Mouse (Mus musculus) neural tube, embryonic 14.5 days (tissue): ENCODE results near the gene Gm21973. TPM values are rescaled to one million over a fixed set of nuclear protein-coding genes. Genes with fewer than 3 reads are reported as not detected.
A peak's percentile ranks its signal among the peaks of the same experiment; 100 is the strongest.

ENCODE experiments used
- ATAC-seq: fragments of 200-750 bp; cut with Nextera tagmentation; 2 replicates; pipeline ENCODE4 v1.8.0; 2017; ENCODE audit warnings: low read depth, mild to moderate bottlenecking, moderate TSS enrichment, moderate library complexity
- H3K27ac ChIP-seq: fragments of 300-500 bp; sonication (generic); 2 replicates; pipeline ENCODE4 v1.5.1; 2014; ENCODE audit warnings: low read depth, mild to moderate bottlenecking, control low read depth, low read length, moderate library complexity, mixed read lengths
- H3K27me3 ChIP-seq: fragments of 300-500 bp; sonication (generic); 2 replicates; pipeline ENCODE4 v1.6.1; 2014; ENCODE audit warnings: low read length; ENCODE audit not compliant: control insufficient read depth, insufficient read depth
- H3K36me3 ChIP-seq: fragments of 300-500 bp; sonication (generic); 2 replicates; pipeline ENCODE4 v1.6.1; 2014; ENCODE audit warnings: low read length, mixed read lengths; ENCODE audit not compliant: control insufficient read depth, insufficient read depth
- H3K4me1 ChIP-seq: fragments of 300-500 bp; sonication (generic); 2 replicates; pipeline ENCODE4 v1.6.1; 2014; ENCODE audit warnings: low read length; ENCODE audit not compliant: control insufficient read depth, insufficient read depth
- H3K4me2 ChIP-seq: fragments of 300-500 bp; sonication (generic); 2 replicates; pipeline ENCODE4 v1.6.1; 2014; ENCODE audit warnings: mild to moderate bottlenecking, low read depth, low read length, control low read depth
- H3K4me3 ChIP-seq: fragments of 300-500 bp; sonication (generic); 2 replicates; pipeline ENCODE4 v1.5.1; 2014; ENCODE audit warnings: low read depth, low read length, control low read depth, mixed read lengths
- H3K9ac ChIP-seq: fragments of 300-500 bp; sonication (generic); replicated peaks from 2 replicates; pipeline ENCODE4 v1.6.1; 2014; ENCODE audit warnings: low read depth, mild to moderate bottlenecking, control low read depth, low read length, mixed read lengths
- H3K9me3 ChIP-seq: fragments of 300-500 bp; sonication (generic); 2 replicates; pipeline ENCODE4 v1.6.1; 2016; ENCODE audit warnings: low read length; ENCODE audit not compliant: control insufficient read depth
- WGBS: fragments of 180-500 bp; shearing (Covaris S2); extraction: QIAGEN DNeasy Blood & Tissue Kit; methylation state at CpG from one replicate; pipeline ENCODE4 v1.1.7; 2014; 5-methylcytosine and 5-hydroxymethylcytosine counted together
- polyA plus RNA-seq: library from polyadenylated mRNA; unstranded; fragments of >200 nt; fragmentation: Nextera tagmentation; extraction: Ambion mirVana; gene quantifications from 2 replicates; pipeline ENCODE4 v1.2.1, GENCODE M21; 2014

Gene Gm21973
- polyA plus RNA-seq, 1 experiment from 2014 or later: not detected

DNA sequence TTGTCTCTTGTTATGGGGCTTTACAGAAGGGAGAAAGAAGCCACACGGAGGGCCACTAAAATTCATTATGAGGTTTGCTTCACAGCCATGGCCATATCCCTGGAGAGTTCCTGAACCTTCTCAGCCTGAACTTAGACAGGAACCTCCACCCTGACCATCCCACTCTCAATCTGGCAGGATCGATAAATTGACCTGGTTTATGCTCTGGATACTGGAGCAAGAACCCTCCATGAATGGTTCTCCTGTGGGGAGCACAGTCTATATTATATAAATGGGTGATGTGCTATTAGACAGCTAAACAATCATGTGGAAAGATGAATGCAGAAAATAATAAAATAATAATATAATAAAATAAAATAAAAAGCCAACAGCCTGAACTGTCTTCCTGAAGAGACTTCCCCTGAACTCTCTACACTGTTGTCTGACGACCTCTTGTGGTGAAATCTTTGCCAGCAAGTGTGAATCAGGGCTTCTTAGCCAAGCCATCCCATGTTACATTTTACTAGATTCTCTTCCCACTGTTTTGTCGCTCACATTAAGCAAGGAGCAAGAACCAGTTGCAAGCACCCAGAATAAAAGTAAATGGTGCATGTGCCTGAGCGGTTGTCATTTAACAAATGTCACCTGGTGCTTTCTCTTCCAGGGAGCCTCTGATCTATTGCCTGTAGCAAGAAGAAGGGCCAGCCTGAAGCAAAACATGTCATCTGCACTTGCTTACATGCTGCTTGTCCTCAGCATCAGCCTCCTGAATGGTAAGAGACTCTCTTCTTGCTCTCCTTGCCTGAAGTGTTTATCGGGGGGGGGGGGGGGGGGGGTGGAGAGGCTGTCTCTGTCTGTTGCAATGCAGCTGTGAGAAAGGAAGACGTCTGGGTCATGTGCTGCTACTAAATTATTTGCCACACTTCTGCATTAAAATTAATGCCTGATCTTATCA, 11.4 kb upstream of the Gm21973 start:
- no peaks in the 10 kb centered on the region for H3K9me3 ChIP-seq
- H3K4me1 ChIP-seq: no peaks in the 10 kb centered on the region
- no peak overlapping the region for H3K27ac ChIP-seq
- ATAC-seq: peak; percentile 85
- H3K36me3 ChIP-seq: no peaks in the 10 kb centered on the region
- 40% methylated on average over 7 of the region's 7 CpGs for WGBS
- H3K27me3 ChIP-seq: no peaks in the 10 kb centered on the region
- H3K4me2 ChIP-seq: no peak overlapping the region
- no peak overlapping the region for H3K9ac ChIP-seq
- H3K4me3 ChIP-seq: no peak overlapping the region

DNA sequence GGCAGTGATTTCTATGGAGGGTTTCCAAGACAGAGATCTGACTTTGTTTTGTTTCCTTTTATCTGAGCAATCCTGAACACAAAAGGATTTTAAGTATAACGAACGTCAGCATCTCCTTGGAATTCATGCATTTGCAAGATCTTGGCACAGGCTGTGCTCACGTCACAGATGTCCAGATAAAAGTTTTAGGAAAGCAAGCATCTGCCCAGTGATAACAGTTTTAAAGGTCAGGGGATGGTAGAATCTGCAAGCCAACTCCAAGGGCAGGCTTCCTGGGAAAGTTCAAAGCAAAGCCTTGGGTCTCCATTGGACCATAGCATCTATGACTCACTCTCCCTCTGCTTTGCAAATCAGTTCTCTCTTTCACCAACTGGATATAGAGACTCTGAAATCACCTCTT, 5.4 kb downstream of the Gm21973 start:
- no peak overlapping the region for H3K4me3 ChIP-seq
- 84% methylated on average over 3 of the region's 3 CpGs for WGBS
- no peak overlapping the region for H3K4me2 ChIP-seq
- no peak overlapping the region for H3K27ac ChIP-seq
- H3K36me3 ChIP-seq: no peaks in the 10 kb centered on the region
- no peak overlapping the region for H3K9ac ChIP-seq
- no peaks in the 10 kb centered on the region for H3K4me1 ChIP-seq
- H3K9me3 ChIP-seq: no peaks in the 10 kb centered on the region
- no peaks in the 10 kb centered on the region for H3K27me3 ChIP-seq
- no peak for ATAC-seq

DNA sequence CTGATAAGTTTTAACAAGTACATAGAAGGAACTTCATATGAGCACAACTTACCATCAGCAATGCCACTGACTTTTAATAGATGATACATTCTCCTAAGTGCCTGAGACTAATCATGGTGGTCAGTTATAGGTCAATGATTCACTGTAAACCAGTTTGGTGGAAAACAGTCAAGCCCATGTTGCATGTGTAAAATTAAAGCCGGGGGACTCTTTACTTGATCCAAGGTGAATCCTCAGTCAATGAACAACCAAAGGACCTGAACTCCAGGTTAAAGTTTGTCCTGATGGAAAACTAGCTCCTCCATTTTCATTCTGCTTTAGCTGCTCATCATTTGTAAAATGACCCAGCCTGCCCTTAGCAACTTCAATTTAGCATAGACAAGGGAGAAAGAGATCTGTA, 7.4 kb downstream of the Gm21973 start:
- H3K9me3 ChIP-seq: no peaks in the 10 kb centered on the region
- 94% methylated on average over 1 of the region's 1 CpGs for WGBS
- H3K4me1 ChIP-seq: no peaks in the 10 kb centered on the region
- no peak for ATAC-seq
- H3K4me3 ChIP-seq: no peak overlapping the region
- H3K27me3 ChIP-seq: no peaks in the 10 kb centered on the region
- no peak overlapping the region for H3K4me2 ChIP-seq
- no peaks in the 10 kb centered on the region for H3K36me3 ChIP-seq
- no peak overlapping the region for H3K27ac ChIP-seq
- H3K9ac ChIP-seq: no peak overlapping the region

DNA sequence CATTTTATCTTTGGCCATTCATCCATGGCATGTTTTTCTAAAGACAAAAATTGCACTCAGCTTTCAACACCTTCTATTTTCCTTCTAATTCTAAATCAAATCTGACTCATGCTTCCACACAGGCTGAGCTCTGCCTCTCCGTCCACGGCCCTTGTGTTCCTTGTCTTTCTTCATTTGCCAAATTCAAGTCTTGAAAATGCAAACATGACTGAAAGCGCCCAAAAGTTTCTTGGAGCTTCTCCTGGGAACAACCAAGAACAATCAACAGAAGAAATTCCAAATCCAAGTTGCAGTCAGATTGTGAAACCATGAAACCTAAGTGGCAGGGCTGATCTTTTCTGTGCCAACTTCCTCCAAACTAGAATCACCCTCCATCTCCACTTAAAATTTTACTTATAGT, 13.4 kb downstream of the Gm21973 start:
- 86% methylated on average over 3 of the region's 3 CpGs for WGBS

DNA sequence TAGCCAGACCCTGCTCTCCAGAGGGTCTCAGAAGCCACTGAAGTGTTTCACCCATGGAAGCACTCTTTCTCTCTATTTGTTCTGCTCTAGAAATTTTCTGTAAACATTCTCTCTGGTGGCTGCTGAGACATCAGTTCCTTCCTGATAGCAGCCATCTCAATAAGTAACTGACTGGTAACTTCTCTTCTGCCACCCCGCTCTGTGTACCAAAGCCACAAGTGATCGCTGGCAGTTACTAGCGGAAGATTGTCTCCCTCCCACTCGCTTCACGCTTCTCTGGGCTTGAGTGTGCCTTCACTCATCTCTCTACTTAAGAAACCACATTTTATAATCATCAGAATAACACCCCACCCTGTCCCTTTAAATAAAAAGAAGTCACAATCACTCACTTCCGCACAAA, 21.9 kb downstream of the Gm21973 start:
- 93% methylated on average over 6 of the region's 6 CpGs for whole genome bisulfite sequencing
- Histone ChIP-seq H3K27ac (no peak overlapping the region), H3K9me3 (no peaks in the 10 kb centered on the region), H3K9ac (no peak overlapping the region), H3K4me3 (no peak overlapping the region), H3K27me3 (no peaks in the 10 kb centered on the region), H3K4me2 (no peak overlapping the region), H3K4me1 (no peaks in the 10 kb centered on the region), H3K36me3 (no peaks in the 10 kb centered on the region)
- ATAC-seq: no peak

More for the DNA sequence above, 13.4 kb downstream of the Gm21973 start:
- no peaks in the 10 kb centered on the region for H3K36me3 ChIP-seq
- H3K27me3 ChIP-seq: no peaks in the 10 kb centered on the region
- no peaks in the 10 kb centered on the region for H3K4me1 ChIP-seq
- H3K4me2 ChIP-seq: no peak overlapping the region
- H3K9ac ChIP-seq: no peak overlapping the region
- H3K9me3 ChIP-seq: no peaks in the 10 kb centered on the region
- H3K27ac ChIP-seq: no peak overlapping the region
- no peak overlapping the region for H3K4me3 ChIP-seq
- ATAC-seq: no peak

DNA sequence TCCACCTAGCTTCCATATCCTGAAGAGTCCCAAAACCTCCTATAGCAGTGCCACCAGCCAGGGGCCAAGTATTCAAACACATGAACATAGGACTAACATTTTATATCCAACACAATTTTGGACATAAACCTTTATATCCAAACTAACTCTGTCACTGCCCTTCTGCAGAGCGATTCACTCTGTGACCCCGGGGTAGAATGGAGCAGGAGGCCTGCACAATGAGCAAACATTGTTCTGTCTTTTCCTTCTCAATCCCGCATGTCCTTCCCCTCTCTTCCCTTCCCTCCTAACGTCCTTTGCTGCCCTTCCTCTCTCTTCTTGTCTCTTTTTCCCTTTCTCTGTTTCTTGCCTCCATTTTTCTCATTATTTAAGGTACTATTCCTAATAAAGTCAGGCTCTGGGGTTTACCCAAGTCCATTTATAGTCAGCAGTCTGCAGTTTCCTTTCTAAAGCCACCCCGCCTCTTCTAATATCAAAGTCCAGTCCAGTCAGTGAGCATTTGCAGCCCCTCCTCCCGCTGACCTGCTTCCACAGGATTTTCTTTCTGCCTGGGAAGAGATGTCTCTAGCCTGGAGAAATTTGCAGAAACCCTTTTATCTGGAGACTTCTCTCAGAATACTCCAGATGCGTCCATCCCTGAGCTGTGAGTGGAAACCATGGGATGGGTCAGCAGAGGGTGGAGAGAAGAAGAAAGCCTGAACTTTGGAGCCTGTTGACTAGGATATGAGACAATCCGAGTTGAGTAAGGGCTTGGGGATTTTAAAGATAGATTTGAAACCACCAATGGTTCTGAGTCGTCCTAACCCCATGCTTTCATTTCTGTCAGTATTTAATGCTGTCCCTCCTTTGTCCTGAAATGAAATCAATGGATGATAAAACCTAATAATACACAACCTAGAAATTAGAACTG, 33.1 kb downstream of the Gm21973 start, which contains the start of gene Agxt2:
Agxt2 (plus strand) TSS at position 494 of the 910 bp plus-strand sequence.
- H3K4me1 ChIP-seq: no peaks in the 10 kb centered on the region
- WGBS: 85% methylated on average over 9 of the region's 9 CpGs
- no peak within 1 kb of the TSS for H3K4me3 ChIP-seq
- no peak for ATAC-seq
- no peak within 1 kb of the TSS for H3K27ac ChIP-seq
- H3K9ac ChIP-seq: no peak within 1 kb of the TSS
- no peaks in the 10 kb centered on the region for H3K36me3 ChIP-seq
- H3K27me3 ChIP-seq: no peaks in the 10 kb centered on the region
- H3K9me3 ChIP-seq: no peaks in the 10 kb centered on the region
- no peak within 1 kb of the TSS for H3K4me2 ChIP-seq

DNA sequence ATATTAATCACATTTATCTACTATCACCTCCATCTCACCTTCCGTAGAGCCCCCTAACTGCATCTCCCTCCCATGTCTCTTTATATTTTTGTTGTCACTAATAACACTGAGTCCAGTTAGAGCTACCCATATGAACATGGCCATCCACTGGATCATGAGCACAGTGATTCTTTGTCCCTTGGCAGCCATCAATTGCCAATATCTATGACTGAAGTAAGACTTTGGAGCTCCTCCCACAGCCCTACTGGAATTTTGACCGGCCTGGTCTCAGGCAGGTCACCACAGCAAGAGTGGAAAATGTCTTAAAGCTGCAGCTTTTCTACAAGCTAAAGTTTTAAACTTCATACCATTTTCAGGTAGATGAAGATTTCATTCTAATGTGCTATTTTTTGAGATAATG, 41.2 kb downstream of the Gm21973 start:
- WGBS: 95% methylated on average over 2 of the region's 2 CpGs
- no peak overlapping the region for H3K9ac ChIP-seq
- no peak for ATAC-seq

DNA sequence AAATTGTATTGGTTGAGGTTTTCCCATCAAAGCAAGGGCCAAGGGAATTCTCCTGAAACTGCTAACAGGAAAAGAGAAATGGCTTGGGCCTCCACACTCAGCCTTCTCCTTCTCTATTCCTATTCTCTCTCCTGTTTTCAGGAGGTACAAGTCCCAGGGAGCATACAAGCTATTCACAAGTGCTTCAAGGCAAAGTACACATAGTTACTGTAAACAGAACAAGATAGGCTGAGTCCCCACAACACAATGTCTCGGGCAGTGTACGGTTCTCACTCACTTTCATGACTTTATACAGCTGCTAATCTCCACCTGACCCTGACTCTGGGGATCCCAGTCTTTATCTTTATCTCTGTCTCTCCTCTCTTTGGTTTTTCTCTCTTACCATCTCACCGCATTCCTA, 50.2 kb downstream of the Gm21973 start:
- whole genome bisulfite sequencing: 86% methylated on average over 3 of the region's 3 CpGs
- H3K27me3 ChIP-seq: no peaks in the 10 kb centered on the region
- ATAC-seq: no peak
- H3K9me3 ChIP-seq: no peaks in the 10 kb centered on the region
- no peaks in the 10 kb centered on the region for H3K4me1 ChIP-seq
- no peak overlapping the region for H3K4me2 ChIP-seq
- no peaks in the 10 kb centered on the region for H3K36me3 ChIP-seq
- no peak overlapping the region for H3K4me3 ChIP-seq
- H3K9ac ChIP-seq: no peak overlapping the region
- H3K27ac ChIP-seq: no peak overlapping the region

More for the DNA sequence above, 41.2 kb downstream of the Gm21973 start:
- Histone ChIP-seq H3K4me1 (no peaks in the 10 kb centered on the region), H3K27ac (no peak overlapping the region), H3K9me3 (no peaks in the 10 kb centered on the region), H3K4me2 (no peak overlapping the region), H3K4me3 (no peak overlapping the region), H3K27me3 (no peaks in the 10 kb centered on the region), H3K36me3 (no peaks in the 10 kb centered on the region)
